Mouse (Mus musculus) kidney, embryonic 15.5 days (tissue): ENCODE measurements around the gene Mtmr10. TPM values are rescaled to one million over a fixed set of nuclear protein-coding genes. Genes with fewer than 3 reads are reported as not detected.

Source experiments
- ATAC-seq: fragments of 200-750 bp; cut with Nextera tagmentation; replicated peaks from 2 replicates; pipeline ENCODE4 v1.8.0; 2017; ENCODE audit warnings: moderate TSS enrichment; ENCODE audit not compliant: low FRiP score
- H3K27ac ChIP-seq: fragments of 300-500 bp; sonication (generic); 2 replicates; pipeline ENCODE4 v1.5.1; 2015; ENCODE audit warnings: mild to moderate bottlenecking, inconsistent platforms
- H3K27me3 ChIP-seq: fragments of 300-500 bp; sonication (generic); 2 replicates; pipeline ENCODE4 v1.6.1; 2015; ENCODE audit warnings: inconsistent platforms
- H3K36me3 ChIP-seq: fragments of 300-500 bp; sonication (generic); 2 replicates; pipeline ENCODE4 v1.6.1; 2015; ENCODE audit warnings: inconsistent platforms
- H3K4me1 ChIP-seq: fragments of 300-500 bp; sonication (generic); 2 replicates; pipeline ENCODE4 v1.6.1; 2015; ENCODE audit warnings: inconsistent platforms
- H3K4me2 ChIP-seq: fragments of 300-500 bp; sonication (generic); 2 replicates; pipeline ENCODE4 v1.6.1; 2015; ENCODE audit warnings: moderate library complexity, mild to moderate bottlenecking, inconsistent platforms
- H3K4me3 ChIP-seq: fragments of 300-500 bp; sonication (generic); replicated peaks from 2 replicates; pipeline ENCODE4 v1.5.1; 2015; ENCODE audit warnings: mild to moderate bottlenecking, inconsistent platforms
- H3K9ac ChIP-seq: fragments of 300-500 bp; sonication (generic); 2 replicates; pipeline ENCODE4 v1.6.1; 2015; ENCODE audit warnings: mild to moderate bottlenecking, inconsistent platforms
- H3K9me3 ChIP-seq: fragments of 300-500 bp; sonication (generic); replicated peaks from 2 replicates; pipeline ENCODE4 v1.6.1; 2016; ENCODE audit warnings: inconsistent platforms
- WGBS: fragments of 180-500 bp; shearing (Covaris S2); methylation state at CpG from one replicate; pipeline ENCODE4 v1.1.7; 2015; ENCODE audit warnings: mixed read lengths; 5-methylcytosine and 5-hydroxymethylcytosine counted together
- polyA plus RNA-seq: library from polyadenylated mRNA; unstranded; fragments of >200 nt; fragmentation: Nextera tagmentation; extraction: Ambion mirVana; gene quantifications from 2 replicates; pipeline ENCODE4 v1.2.1, GENCODE M21; 2015

Mtmr10 gene
- polyA plus RNA-seq, 1 experiment from 2014 or later: 10.2 TPM

- Histone ChIP-seq H3K4me1 (no peaks in the 10 kb centered on the region), H3K27me3 (no peaks in the 10 kb centered on the region), H3K9ac (no peak overlapping the region), H3K36me3 (peaks cover 11% of the 10 kb centered on the region), H3K9me3 (no peaks in the 10 kb centered on the region), H3K27ac (no peak overlapping the region), H3K4me3 (no peak overlapping the region), H3K4me2 (no peak overlapping the region)
- no peak for ATAC-seq
- 87% methylated on average over 7 of the region's 7 CpGs for WGBS
These were observed 22.8 kb downstream of the Mtmr10 start for GRCm38 (mm10) chr7:64310241-64310640.

- no peak overlapping the region for H3K27ac ChIP-seq
- no peak overlapping the region for H3K9ac ChIP-seq
- H3K4me1 ChIP-seq: no peaks in the 10 kb centered on the region
- H3K4me3 ChIP-seq: no peak overlapping the region
- H3K27me3 ChIP-seq: no peaks in the 10 kb centered on the region
- H3K4me2 ChIP-seq: no peak overlapping the region
- no peaks in the 10 kb centered on the region for H3K9me3 ChIP-seq
- WGBS: 58% methylated on average over 2 of the region's 2 CpGs
- no peak for ATAC-seq
- H3K36me3 ChIP-seq: peaks cover 14% of the 10 kb centered on the region
These were observed 23.3 kb downstream of the Mtmr10 start for GRCm38 (mm10) chr7:64310756-64311155.

- no peaks in the 10 kb centered on the region for H3K9me3 ChIP-seq
- no peak overlapping the region for H3K4me2 ChIP-seq
- H3K27ac ChIP-seq: no peak overlapping the region
- H3K9ac ChIP-seq: no peak overlapping the region
- no peaks in the 10 kb centered on the region for H3K27me3 ChIP-seq
- ATAC-seq: no peak
- H3K36me3 ChIP-seq: peaks cover 29% of the 10 kb centered on the region
- H3K4me1 ChIP-seq: no peaks in the 10 kb centered on the region
- WGBS: 82% methylated on average over 7 of the region's 7 CpGs
- H3K4me3 ChIP-seq: no peak overlapping the region
These were observed 25.4 kb downstream of the Mtmr10 start for GRCm38 (mm10) chr7:64312811-64313210.

GRCm38 (mm10) chr7:64321125-64321524 lies 33.7 kb downstream of the Mtmr10 start:
- Histone ChIP-seq H3K36me3 (peaks cover 60% of the 10 kb centered on the region), H3K27ac (no peak overlapping the region), H3K4me2 (no peak overlapping the region), H3K27me3 (no peaks in the 10 kb centered on the region), H3K9ac (no peak overlapping the region), H3K4me1 (no peaks in the 10 kb centered on the region), H3K9me3 (no peaks in the 10 kb centered on the region), H3K4me3 (no peak overlapping the region)
- 95% methylated on average over 5 of the region's 5 CpGs for WGBS
- ATAC-seq: no peak

GRCm38 (mm10) chr7:64321658-64322057 lies 34.2 kb downstream of the Mtmr10 start:
- Histone ChIP-seq H3K9me3 (no peaks in the 10 kb centered on the region), H3K27ac (no peak overlapping the region), H3K9ac (no peak overlapping the region), H3K27me3 (no peaks in the 10 kb centered on the region), H3K4me3 (no peak overlapping the region), H3K36me3 (peaks cover 55% of the 10 kb centered on the region), H3K4me1 (no peaks in the 10 kb centered on the region), H3K4me2 (no peak overlapping the region)
- ATAC-seq: no peak
- WGBS: 87% methylated on average over 4 of the region's 4 CpGs

- H3K27ac ChIP-seq: no peak overlapping the region
- no peak overlapping the region for H3K4me2 ChIP-seq
- no peak overlapping the region for H3K4me3 ChIP-seq
- no peak overlapping the region for H3K9ac ChIP-seq
- peak; percentile 60; the same call in 1 of the 2 replicates for ATAC-seq
- no peaks in the 10 kb centered on the region for H3K4me1 ChIP-seq
- H3K36me3 ChIP-seq: peaks cover 31% of the 10 kb centered on the region
- 23% methylated on average over 1 of the region's 1 CpGs for WGBS
- H3K9me3 ChIP-seq: no peaks in the 10 kb centered on the region
- no peaks in the 10 kb centered on the region for H3K27me3 ChIP-seq
These were observed 39.4 kb downstream of the Mtmr10 start for GRCm38 (mm10) chr7:64326892-64327291.

GRCm38 (mm10) chr7:64327486-64327885 lies 40.0 kb downstream of the Mtmr10 start:
- no peaks in the 10 kb centered on the region for H3K27me3 ChIP-seq
- H3K4me1 ChIP-seq: no peaks in the 10 kb centered on the region
- no peaks in the 10 kb centered on the region for H3K9me3 ChIP-seq
- no peak for ATAC-seq
- no peak overlapping the region for H3K27ac ChIP-seq
- peaks cover 34% of the 10 kb centered on the region for H3K36me3 ChIP-seq
- no peak overlapping the region for H3K4me3 ChIP-seq
- no peak overlapping the region for H3K4me2 ChIP-seq
- H3K9ac ChIP-seq: no peak overlapping the region
- WGBS: 86% methylated on average over 4 of the region's 4 CpGs

- no peak for ATAC-seq
- Histone ChIP-seq H3K4me2 (no peak overlapping the region), H3K4me1 (no peaks in the 10 kb centered on the region), H3K36me3 (peaks cover 46% of the 10 kb centered on the region), H3K27ac (no peak overlapping the region), H3K4me3 (no peak overlapping the region), H3K9ac (no peak overlapping the region), H3K9me3 (no peaks in the 10 kb centered on the region), H3K27me3 (no peaks in the 10 kb centered on the region)
- 86% methylated on average over 3 of the region's 3 CpGs for WGBS
These were observed 43.9 kb downstream of the Mtmr10 start for GRCm38 (mm10) chr7:64331309-64331708.

GRCm38 (mm10) chr7:64332686-64333085 lies 45.2 kb downstream of the Mtmr10 start:
- Histone ChIP-seq H3K9ac (no peak overlapping the region), H3K4me1 (no peaks in the 10 kb centered on the region), H3K4me3 (no peak overlapping the region), H3K36me3 (peaks cover 53% of the 10 kb centered on the region), H3K27ac (no peak overlapping the region), H3K4me2 (no peak overlapping the region), H3K27me3 (no peaks in the 10 kb centered on the region), H3K9me3 (no peaks in the 10 kb centered on the region)
- WGBS: 97% methylated on average over 1 of the region's 1 CpGs
- no peak for ATAC-seq

- WGBS: 83% methylated on average over 1 of the region's 1 CpGs
- Histone ChIP-seq H3K4me3 (no peak overlapping the region), H3K9ac (no peak overlapping the region), H3K36me3 (peaks cover 54% of the 10 kb centered on the region), H3K27ac (no peak overlapping the region), H3K9me3 (no peaks in the 10 kb centered on the region), H3K4me1 (no peaks in the 10 kb centered on the region), H3K4me2 (no peak overlapping the region), H3K27me3 (no peaks in the 10 kb centered on the region)
- ATAC-seq: no peak
These were observed 60.4 kb downstream of the Mtmr10 start for GRCm38 (mm10) chr7:64347813-64348212.

- Histone ChIP-seq H3K4me1 (no peaks in the 10 kb centered on the region), H3K27me3 (no peaks in the 10 kb centered on the region), H3K4me2 (no peak overlapping the region), H3K9ac (no peak overlapping the region), H3K9me3 (no peaks in the 10 kb centered on the region), H3K4me3 (no peak overlapping the region), H3K36me3 (peaks cover 62% of the 10 kb centered on the region), H3K27ac (no peak overlapping the region)
- no peak for ATAC-seq
- 90% methylated on average over 15 of the region's 15 CpGs for WGBS
These were observed 61.9 kb downstream of the Mtmr10 start for GRCm38 (mm10) chr7:64349147-64349861.

- Histone ChIP-seq H3K4me3 (no peak overlapping the region), H3K4me1 (no peaks in the 10 kb centered on the region), H3K4me2 (no peak overlapping the region), H3K36me3 (peaks cover 60% of the 10 kb centered on the region), H3K9ac (no peak overlapping the region), H3K27me3 (no peaks in the 10 kb centered on the region), H3K9me3 (no peaks in the 10 kb centered on the region), H3K27ac (no peak overlapping the region)
- ATAC-seq: no peak
- WGBS: 72% methylated on average over 4 of the region's 4 CpGs
These were observed 63.6 kb downstream of the Mtmr10 start for GRCm38 (mm10) chr7:64351087-64351486.

- Histone ChIP-seq H3K9ac (no peak overlapping the region), H3K27ac (no peak overlapping the region), H3K4me3 (no peak overlapping the region), H3K27me3 (no peaks in the 10 kb centered on the region), H3K4me2 (no peak overlapping the region), H3K9me3 (no peaks in the 10 kb centered on the region), H3K36me3 (peaks cover 63% of the 10 kb centered on the region), H3K4me1 (no peaks in the 10 kb centered on the region)
- 79% methylated on average over 14 of the region's 14 CpGs for whole genome bisulfite sequencing
- ATAC-seq: no peak
These were observed 66.8 kb downstream of the Mtmr10 start for GRCm38 (mm10) chr7:64354206-64354605.
